Mouse (Mus musculus): ENCODE results near the gene Crygn.

DNA sequence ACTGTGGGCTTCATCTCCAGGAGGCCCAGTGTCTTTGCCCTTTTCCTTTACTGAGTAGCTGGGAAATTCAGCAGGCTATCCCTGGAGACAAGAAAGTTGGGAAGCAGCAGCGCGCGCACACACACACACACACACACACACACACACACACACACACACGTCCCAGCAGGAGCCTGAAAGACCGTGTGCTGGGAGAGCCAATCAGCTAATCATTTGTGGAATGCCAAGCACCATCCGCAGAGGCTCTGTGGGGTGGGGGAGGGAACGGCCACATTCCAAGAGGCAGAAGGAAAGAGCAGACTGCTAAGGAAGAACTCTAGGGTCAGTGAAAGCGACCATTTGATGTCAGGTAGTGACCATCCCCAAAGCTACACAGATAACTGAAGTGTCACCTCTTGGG lies 24.7 kb downstream of the Crygn start:
- TF ChIP-seq CTCF (IDR thresholded peaks at IDR 0.05; ENCODE audit: extremely low read depth, insufficient read length, insufficient replicate concordance, low read depth, low read length) = no peak
- TF ChIP-seq POLR2A (IDR thresholded peaks at IDR 0.05; ENCODE audit: low read depth, low read length) = no peak

Data from small intestine, adult 2 months (tissue).